Mouse (Mus musculus) neural tube, embryonic 15.5 days (tissue): Measurements from ENCODE around the gene Fbxw4. TPM values are rescaled to one million over a fixed set of nuclear protein-coding genes. Genes with fewer than 3 reads are reported as not detected.

Experiments used
- ATAC-seq: fragments of 200-750 bp; cut with Nextera tagmentation; 2 replicates; pipeline ENCODE4 v1.8.0; 2017; ENCODE audit warnings: mild to moderate bottlenecking, moderate TSS enrichment, moderate library complexity; ENCODE audit not compliant: low FRiP score
- H3K27ac ChIP-seq: fragments of 300-500 bp; sonication (generic); replicated peaks from 2 replicates; pipeline ENCODE4 v1.5.1; 2015; ENCODE audit warnings: mild to moderate bottlenecking, inconsistent platforms
- H3K27me3 ChIP-seq: fragments of 300-500 bp; sonication (generic); replicated peaks from 2 replicates; pipeline ENCODE4 v1.6.1; 2015; ENCODE audit warnings: inconsistent platforms
- H3K36me3 ChIP-seq: fragments of 300-500 bp; sonication (generic); 2 replicates; pipeline ENCODE4 v1.6.1; 2015; ENCODE audit warnings: inconsistent platforms
- H3K4me1 ChIP-seq: fragments of 300-500 bp; sonication (generic); 2 replicates; pipeline ENCODE4 v1.6.1; 2015; ENCODE audit warnings: inconsistent platforms
- H3K4me2 ChIP-seq: fragments of 300-500 bp; sonication (generic); 2 replicates; pipeline ENCODE4 v1.6.1; 2015; ENCODE audit warnings: inconsistent platforms, mild to moderate bottlenecking, moderate library complexity
- H3K4me3 ChIP-seq: fragments of 300-500 bp; sonication (generic); replicated peaks from 2 replicates; pipeline ENCODE4 v1.5.1; 2015; ENCODE audit warnings: mild to moderate bottlenecking, inconsistent platforms
- H3K9ac ChIP-seq: fragments of 300-500 bp; sonication (generic); replicated peaks from 2 replicates; pipeline ENCODE4 v1.6.1; 2015; ENCODE audit warnings: mild to moderate bottlenecking, inconsistent platforms
- H3K9me3 ChIP-seq: fragments of 300-500 bp; sonication (generic); replicated peaks from 2 replicates; pipeline ENCODE4 v1.6.1; 2016; ENCODE audit warnings: inconsistent platforms
- WGBS: fragments of 180-500 bp; shearing (Covaris S2); methylation state at CpG from one replicate; pipeline ENCODE4 v1.1.7; 2015; ENCODE audit warnings: mixed read lengths; 5-methylcytosine and 5-hydroxymethylcytosine counted together
- polyA plus RNA-seq: library from polyadenylated mRNA; unstranded; fragments of >200 nt; fragmentation: Nextera tagmentation; extraction: Ambion mirVana; gene quantifications from 2 replicates; pipeline ENCODE4 v1.2.1, GENCODE M21; 2015

Fbxw4 gene
- polyA plus RNA-seq, 1 experiment from 2014 or later, result 8.2 TPM

- Histone ChIP-seq H3K4me2 (no peak overlapping the region), H3K36me3 (no peaks in the 10 kb centered on the region), H3K27ac (no peak overlapping the region), H3K4me1 (peaks cover 8% of the 10 kb centered on the region), H3K9ac (no peak overlapping the region), H3K27me3 (no peaks in the 10 kb centered on the region; the same call in 1 of the 2 replicates), H3K4me3 (no peak overlapping the region), H3K9me3 (no peaks in the 10 kb centered on the region)
- 86% methylated on average over 13 of the region's 13 CpGs for WGBS
- no peak for ATAC-seq
These were observed 51.3 kb downstream of the Fbxw4 start for GRCm38 (mm10) chr19:45608648-45609339.

GRCm38 (mm10) chr19:45607479-45607878, 52.6 kb downstream of the Fbxw4 start:
- H3K4me3 ChIP-seq, result no peak overlapping the region
- H3K27me3 ChIP-seq, result no peaks in the 10 kb centered on the region; the same call in 1 of the 2 replicates
- no peak overlapping the region for H3K9ac ChIP-seq
- H3K4me1 ChIP-seq, result peaks cover 8% of the 10 kb centered on the region
- WGBS, result 24% methylated on average over 7 of the region's 7 CpGs
- no peak overlapping the region for H3K27ac ChIP-seq
- H3K4me2 ChIP-seq, result no peak overlapping the region
- no peak for ATAC-seq
- no peaks in the 10 kb centered on the region for H3K9me3 ChIP-seq
- peaks cover 7% of the 10 kb centered on the region for H3K36me3 ChIP-seq

GRCm38 (mm10) chr19:45606701-45607100, 53.4 kb downstream of the Fbxw4 start:
- Histone ChIP-seq H3K27me3 (no peaks in the 10 kb centered on the region; the same call in 1 of the 2 replicates), H3K36me3 (peaks cover 14% of the 10 kb centered on the region), H3K27ac (no peak overlapping the region), H3K9ac (no peak overlapping the region), H3K4me2 (no peak overlapping the region), H3K4me1 (peaks cover 8% of the 10 kb centered on the region), H3K4me3 (no peak overlapping the region), H3K9me3 (no peaks in the 10 kb centered on the region)
- ATAC-seq, result no peak
- 69% methylated on average over 4 of the region's 4 CpGs for WGBS

DNA sequence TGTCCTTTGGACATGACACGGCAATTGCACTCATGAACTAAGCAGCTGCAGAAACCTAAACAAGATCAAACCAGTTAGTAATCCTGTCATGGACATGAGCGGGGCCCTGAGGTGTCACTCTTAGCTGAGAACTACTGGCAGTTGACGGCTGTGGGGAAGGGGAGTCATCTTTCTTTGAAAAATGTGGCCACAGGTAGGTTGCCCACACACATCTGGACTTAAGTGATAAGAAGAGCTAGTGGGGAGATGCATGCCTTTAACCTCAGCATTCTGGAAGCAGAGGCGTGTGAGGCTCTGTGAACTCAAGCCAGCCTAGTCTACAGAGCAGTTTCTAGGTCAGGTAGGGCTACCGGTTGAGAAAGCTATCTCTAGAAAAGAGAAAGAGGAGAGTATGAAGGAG, 57.5 kb downstream of the Fbxw4 start:
- peaks cover 23% of the 10 kb centered on the region; the same call in 1 of the 2 replicates for H3K27me3 ChIP-seq
- WGBS, result 88% methylated on average over 5 of the region's 5 CpGs
- H3K4me2 ChIP-seq, result no peak overlapping the region
- no peak overlapping the region for H3K9ac ChIP-seq
- no peaks in the 10 kb centered on the region for H3K9me3 ChIP-seq
- H3K4me1 ChIP-seq, result peaks cover 4% of the 10 kb centered on the region
- no peak overlapping the region for H3K27ac ChIP-seq
- H3K4me3 ChIP-seq, result no peak overlapping the region
- H3K36me3 ChIP-seq, result peaks cover 23% of the 10 kb centered on the region
- no peak for ATAC-seq

DNA sequence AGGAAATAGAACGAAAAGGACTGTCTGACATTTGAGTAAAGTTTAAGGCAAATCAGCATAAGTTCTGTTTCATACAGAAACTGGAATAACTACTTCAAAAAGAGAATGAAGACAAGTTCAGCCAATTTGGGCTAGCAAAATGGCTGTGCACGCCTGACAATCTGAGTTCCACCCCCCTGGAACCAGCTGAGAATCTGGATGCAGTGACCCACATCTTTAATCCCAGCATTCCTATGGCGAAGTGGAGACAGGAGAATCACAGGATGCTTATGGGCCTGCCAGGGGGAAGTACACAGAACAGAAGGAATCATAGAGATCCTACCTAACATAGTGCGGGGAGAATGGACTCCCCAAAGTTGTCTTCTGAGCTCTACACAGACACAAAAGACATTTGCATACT, 63.0 kb downstream of the Fbxw4 start:
- Histone ChIP-seq H3K9me3 (no peaks in the 10 kb centered on the region), H3K27me3 (peaks cover 23% of the 10 kb centered on the region; the same call in 1 of the 2 replicates), H3K4me2 (no peak overlapping the region), H3K36me3 (peaks cover 13% of the 10 kb centered on the region), H3K4me1 (peaks cover 8% of the 10 kb centered on the region), H3K4me3 (no peak overlapping the region), H3K9ac (no peak overlapping the region), H3K27ac (no peak overlapping the region)
- no peak for ATAC-seq
- WGBS, result 81% methylated on average over 4 of the region's 4 CpGs

- Histone ChIP-seq H3K4me2 (no peak overlapping the region), H3K27ac (no peak overlapping the region), H3K4me3 (no peak overlapping the region), H3K36me3 (peaks cover 13% of the 10 kb centered on the region), H3K27me3 (peaks cover 23% of the 10 kb centered on the region; the same call in 1 of the 2 replicates), H3K9ac (no peak overlapping the region), H3K4me1 (peaks cover 8% of the 10 kb centered on the region), H3K9me3 (no peaks in the 10 kb centered on the region)
- no peak for ATAC-seq
- WGBS, result 46% methylated on average over 6 of the region's 6 CpGs
These were observed 63.7 kb downstream of the Fbxw4 start for GRCm38 (mm10) chr19:45596434-45596833.

- H3K9ac ChIP-seq, result no peak overlapping the region
- 21% methylated on average over 7 of the region's 7 CpGs for WGBS
- H3K36me3 ChIP-seq, result peaks cover 16% of the 10 kb centered on the region
- H3K27ac ChIP-seq, result no peak overlapping the region
- H3K4me1 ChIP-seq, result peaks cover 8% of the 10 kb centered on the region
- ATAC-seq, result no peak
- H3K27me3 ChIP-seq, result peaks cover 23% of the 10 kb centered on the region; the same call in 1 of the 2 replicates
- H3K4me2 ChIP-seq, result no peak overlapping the region
- no peak overlapping the region for H3K4me3 ChIP-seq
- H3K9me3 ChIP-seq, result no peaks in the 10 kb centered on the region
These were observed 64.1 kb downstream of the Fbxw4 start for GRCm38 (mm10) chr19:45596019-45596418.

- Histone ChIP-seq H3K9me3 (no peaks in the 10 kb centered on the region), H3K27me3 (peaks cover 23% of the 10 kb centered on the region; the same call in 1 of the 2 replicates), H3K9ac (no peak overlapping the region), H3K4me2 (no peak overlapping the region), H3K36me3 (peaks cover 19% of the 10 kb centered on the region), H3K4me3 (no peak overlapping the region), H3K27ac (no peak overlapping the region), H3K4me1 (peaks cover 8% of the 10 kb centered on the region)
- 87% methylated on average over 6 of the region's 6 CpGs for WGBS
- ATAC-seq, result no peak
These were observed 64.6 kb downstream of the Fbxw4 start for GRCm38 (mm10) chr19:45595481-45595880.

DNA sequence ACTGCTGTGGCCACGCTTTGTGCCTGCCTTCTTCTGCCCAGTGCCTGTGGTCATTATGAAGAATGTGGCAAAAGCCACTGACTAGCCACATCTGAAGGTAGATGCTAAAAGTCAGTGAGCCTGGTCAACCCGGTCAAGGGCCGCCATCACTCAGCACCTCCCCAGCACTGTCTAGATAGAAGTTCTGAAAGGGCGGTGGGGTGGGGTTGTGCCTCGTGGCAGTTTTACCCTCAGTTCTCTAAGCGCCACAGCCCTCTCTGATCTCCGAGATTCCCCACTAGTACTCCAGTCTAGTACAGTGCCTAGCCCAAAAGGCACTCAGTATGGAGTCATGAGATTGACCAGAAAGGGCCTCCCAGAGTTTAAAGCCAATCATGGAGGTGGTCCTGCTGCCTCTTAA, 66.0 kb downstream of the Fbxw4 start:
- H3K27me3 ChIP-seq, result peaks cover 12% of the 10 kb centered on the region; the same call in 1 of the 2 replicates
- no peak overlapping the region for H3K4me2 ChIP-seq
- no peak overlapping the region for H3K9ac ChIP-seq
- ATAC-seq, result no peak
- 90% methylated on average over 7 of the region's 7 CpGs for WGBS
- no peak overlapping the region for H3K4me3 ChIP-seq
- no peaks in the 10 kb centered on the region for H3K9me3 ChIP-seq
- peaks cover 14% of the 10 kb centered on the region for H3K36me3 ChIP-seq
- peaks cover 8% of the 10 kb centered on the region for H3K4me1 ChIP-seq
- H3K27ac ChIP-seq, result no peak overlapping the region

DNA sequence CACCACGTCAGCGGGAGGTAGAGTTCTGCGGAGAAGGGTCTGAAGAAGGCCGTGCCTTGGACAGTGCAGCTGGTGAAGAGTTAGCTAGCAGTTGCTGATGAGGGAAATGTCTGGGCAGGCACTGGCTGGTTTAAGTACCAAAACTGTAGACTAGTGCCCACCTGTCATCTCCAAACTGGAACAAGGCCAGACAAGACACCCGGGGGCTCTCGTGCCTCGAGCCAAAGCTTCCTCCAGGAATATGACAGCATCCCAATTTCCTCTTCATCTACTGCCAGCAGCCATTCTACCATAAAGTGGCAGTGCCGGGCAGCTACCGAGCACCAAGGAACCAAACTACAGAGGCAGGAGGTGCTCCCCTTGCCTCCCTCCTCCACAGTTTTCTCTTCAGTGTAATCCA, 67.2 kb downstream of the Fbxw4 start:
- Histone ChIP-seq H3K27ac (no peak overlapping the region), H3K4me1 (peaks cover 8% of the 10 kb centered on the region), H3K36me3 (peaks cover 16% of the 10 kb centered on the region), H3K4me3 (no peak overlapping the region), H3K9me3 (no peaks in the 10 kb centered on the region), H3K27me3 (peaks cover 2% of the 10 kb centered on the region; the same call in 1 of the 2 replicates), H3K4me2 (no peak overlapping the region), H3K9ac (no peak overlapping the region)
- ATAC-seq, result no peak
- 88% methylated on average over 9 of the region's 9 CpGs for WGBS

DNA sequence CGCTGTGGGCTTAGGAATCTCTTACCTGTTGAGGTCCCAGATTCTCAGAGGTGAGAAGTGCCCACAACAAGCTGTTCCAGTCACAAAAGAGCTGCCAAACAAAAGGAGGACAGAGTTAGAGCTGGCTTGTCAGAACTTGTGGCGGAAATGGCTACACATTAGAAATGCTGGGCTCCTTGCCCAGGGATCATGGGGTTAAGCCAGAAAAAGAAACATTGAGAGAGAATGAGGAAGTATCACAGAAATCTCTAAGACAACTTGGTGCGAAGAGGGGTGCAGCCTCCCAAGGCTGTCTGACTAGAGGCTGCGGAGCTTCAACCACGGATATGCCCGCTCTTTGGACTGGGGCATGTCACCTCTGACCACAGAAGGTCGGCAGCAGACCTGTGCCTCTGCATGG, 68.4 kb downstream of the Fbxw4 start:
- H3K4me1 ChIP-seq, result peaks cover 8% of the 10 kb centered on the region
- no peaks in the 10 kb centered on the region; the same call in 1 of the 2 replicates for H3K27me3 ChIP-seq
- no peaks in the 10 kb centered on the region for H3K9me3 ChIP-seq
- no peak overlapping the region for H3K4me3 ChIP-seq
- 89% methylated on average over 7 of the region's 7 CpGs for WGBS
- ATAC-seq, result no peak
- peaks cover 18% of the 10 kb centered on the region for H3K36me3 ChIP-seq
- no peak overlapping the region for H3K4me2 ChIP-seq
- H3K9ac ChIP-seq, result no peak overlapping the region
- H3K27ac ChIP-seq, result no peak overlapping the region

DNA sequence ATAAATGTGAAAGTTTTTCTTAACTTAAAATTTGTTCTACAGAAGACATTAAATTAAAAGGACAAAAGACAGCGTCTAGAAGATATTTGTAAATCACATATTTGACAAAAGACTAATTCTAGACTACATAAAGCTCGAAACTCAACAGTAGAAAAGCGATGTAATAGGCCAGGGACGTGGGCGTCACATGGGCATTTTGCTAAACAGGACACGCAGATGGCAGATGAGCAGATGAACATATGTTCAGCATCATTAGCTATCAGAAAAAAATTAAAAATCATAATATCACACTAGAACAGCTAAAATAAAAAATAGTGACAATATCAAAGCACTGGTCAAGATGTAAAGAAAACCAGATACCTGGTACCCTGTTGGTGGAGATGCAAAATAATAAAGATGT, 70.4 kb downstream of the Fbxw4 start:
- peaks cover 21% of the 10 kb centered on the region for H3K36me3 ChIP-seq
- H3K4me1 ChIP-seq, result no peaks in the 10 kb centered on the region
- no peaks in the 10 kb centered on the region for H3K9me3 ChIP-seq
- ATAC-seq, result no peak
- H3K27me3 ChIP-seq, result peaks cover 4% of the 10 kb centered on the region
- no peak overlapping the region for H3K4me2 ChIP-seq
- H3K27ac ChIP-seq, result no peak overlapping the region
- no peak overlapping the region for H3K4me3 ChIP-seq
- H3K9ac ChIP-seq, result no peak overlapping the region
- 90% methylated on average over 6 of the region's 6 CpGs for WGBS
